15 mouse cellular contexts compared by ENCODE assay signal in the genomic region with DNA sequence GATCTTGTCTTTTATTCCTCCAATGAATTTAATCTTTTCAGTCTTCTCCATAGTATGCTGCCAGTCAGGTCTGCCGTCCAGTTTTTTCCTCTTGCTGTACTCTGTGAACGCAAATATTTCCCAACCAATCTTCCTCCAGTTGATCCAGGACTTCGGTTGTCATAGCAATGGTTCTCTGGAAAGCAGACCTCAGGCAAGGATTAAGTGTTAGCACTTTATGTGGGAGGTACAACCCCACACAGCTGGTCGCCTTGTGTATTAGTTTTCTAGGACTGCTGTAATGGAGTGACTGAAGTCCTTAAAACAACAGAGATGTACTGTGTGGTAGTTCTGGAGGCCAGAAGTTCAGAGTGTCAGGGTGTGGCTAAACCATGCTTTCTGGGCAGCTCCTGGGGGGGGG. TPM values are rescaled to one million over a fixed set of nuclear protein-coding genes. Genes with fewer than 3 reads are reported as not detected.
DNase-seq lines count a peak whose midpoint lies in the region; ATAC-seq and TF ChIP-seq lines count a peak whose summit lies in the region.
"Had no signal": no experiment of that assay in that cellular context is flagged by ENCODE, and none has a peak within 500 bp of the region (broad histone marks: within the 10 kb centered on the region; RNA-seq: fewer than 3 reads in every experiment).

No protein-coding gene starts in this region.

- no peaks in the 10 kb centered on the region for H3K9me3 ChIP-seq in forebrain, postnatal 0 days (ENCODE audit: low read length)
- no peaks in the 10 kb centered on the region for H3K9me3 ChIP-seq in forebrain, embryonic 13.5 days (replicated peaks)
- no peaks in the 10 kb centered on the region for H3K9me3 ChIP-seq in lung, embryonic 16.5 days (ENCODE audit: control insufficient read depth, low read length)
- no peaks in the 10 kb centered on the region for H3K9me3 ChIP-seq in stomach, embryonic 16.5 days (replicated peaks; ENCODE audit: control insufficient read depth, low read length)
- H3K9me3 ChIP-seq: forebrain, embryonic 10.5 days; heart, embryonic 10.5 days; liver, embryonic 12.5 days; neural tube, embryonic 12.5 days had no signal

- no peaks in the 10 kb centered on the region for H3K27me3 ChIP-seq in forebrain, postnatal 0 days (ENCODE audit: insufficient read depth, low read length)
- no peaks in the 10 kb centered on the region for H3K27me3 ChIP-seq in forebrain, embryonic 13.5 days
- H3K27me3 ChIP-seq in lung, embryonic 16.5 days (ENCODE audit: control insufficient read depth, insufficient read depth, low read depth, low read length) = no peaks in the 10 kb centered on the region; the same call in 1 of the 2 replicates
- no peaks in the 10 kb centered on the region for H3K27me3 ChIP-seq in stomach, embryonic 16.5 days (ENCODE audit: control insufficient read depth, insufficient read depth, low read length)
- H3K27me3 ChIP-seq: liver, embryonic 12.5 days; neural tube, embryonic 12.5 days had no signal

- no peak overlapping the region for H3K27ac ChIP-seq in forebrain, postnatal 0 days (ENCODE audit: low read depth, low read length)
- no peak overlapping the region for H3K27ac ChIP-seq in forebrain, embryonic 13.5 days
- no peak overlapping the region for H3K27ac ChIP-seq in lung, embryonic 16.5 days (ENCODE audit: low read length)
- no peak overlapping the region for H3K27ac ChIP-seq in stomach, embryonic 16.5 days (ENCODE audit: low read length)
- no peak overlapping the region for H3K27ac ChIP-seq in layer of hippocampus, adult 2 months
- H3K27ac ChIP-seq: forebrain, embryonic 10.5 days; heart, embryonic 10.5 days; liver, embryonic 12.5 days; neural tube, embryonic 12.5 days had no signal

- no peaks in the 10 kb centered on the region for H3K4me1 ChIP-seq in forebrain, postnatal 0 days (ENCODE audit: insufficient read depth)
- H3K4me1 ChIP-seq in forebrain, embryonic 13.5 days = peaks cover 7% of the 10 kb centered on the region
- H3K4me1 ChIP-seq in lung, embryonic 16.5 days (replicated peaks; ENCODE audit: control insufficient read depth, insufficient read depth, low read length) = no peaks in the 10 kb centered on the region
- no peaks in the 10 kb centered on the region for H3K4me1 ChIP-seq in stomach, embryonic 16.5 days (ENCODE audit: control insufficient read depth, insufficient read depth, low read length)
- H3K4me1 ChIP-seq: heart, embryonic 10.5 days; liver, embryonic 12.5 days; neural tube, embryonic 12.5 days had no signal

- DNase-seq in forebrain, postnatal 0 days = peak; percentile 26
- DNase-seq in lung, postnatal 36 days = no peak
- peak; percentile 57 for DNase-seq in forelimb bud, embryonic 11.5 days (ENCODE audit: low read depth, low spot score)
- DNase-seq in left cerebral cortex, adult 18-20 months (ENCODE audit: low spot score in 2 of 2) = no peak
- no peak for DNase-seq in layer of hippocampus, adult 2 months (ENCODE audit: low spot score in 2 of 2)
- DNase-seq: cerebellum, adult 11-12 months; heart, postnatal 4 days; spleen, adult 18-20 months had no signal

- 60% methylated on average over 4 of the region's 4 CpGs for WGBS in forebrain, postnatal 0 days
- WGBS in forebrain, embryonic 13.5 days = 57% methylated on average over 4 of the region's 4 CpGs
- 20% methylated on average over 4 of the region's 4 CpGs for WGBS in lung, embryonic 16.5 days
- 32% methylated on average over 4 of the region's 4 CpGs for WGBS in stomach, embryonic 16.5 days

- ATAC-seq in forebrain, postnatal 0 days = peak; percentile 51
- ATAC-seq in forebrain, embryonic 13.5 days = no peak
- peak; percentile 88 for ATAC-seq in lung, embryonic 16.5 days (ENCODE audit: low read depth)
- ATAC-seq in stomach, embryonic 16.5 days (ENCODE audit: insufficient read depth, low FRiP score) = 0 out of 2 replicates have a peak, but pooled peaks have one; percentile 17
- ATAC-seq: liver, embryonic 12.5 days had no signal

- no peak overlapping the region for H3K9ac ChIP-seq in forebrain, postnatal 0 days
- H3K9ac ChIP-seq in forebrain, embryonic 13.5 days = no peak overlapping the region
- no peak overlapping the region for H3K9ac ChIP-seq in lung, embryonic 16.5 days (ENCODE audit: low read length)
- no peak overlapping the region for H3K9ac ChIP-seq in stomach, embryonic 16.5 days (ENCODE audit: low read length)
- H3K9ac ChIP-seq: liver, embryonic 12.5 days; neural tube, embryonic 12.5 days had no signal

- no peak overlapping the region for H3K4me2 ChIP-seq in forebrain, postnatal 0 days (ENCODE audit: low read depth)
- no peak overlapping the region for H3K4me2 ChIP-seq in forebrain, embryonic 13.5 days
- no peak overlapping the region for H3K4me2 ChIP-seq in lung, embryonic 16.5 days (ENCODE audit: low read depth, low read length)
- no peak overlapping the region for H3K4me2 ChIP-seq in stomach, embryonic 16.5 days (ENCODE audit: low read depth, low read length)
- H3K4me2 ChIP-seq: liver, embryonic 12.5 days; neural tube, embryonic 12.5 days had no signal

- no peak overlapping the region for H3K4me3 ChIP-seq in forebrain, postnatal 0 days (ENCODE audit: low read depth, low read length)
- H3K4me3 ChIP-seq in forebrain, embryonic 13.5 days = no peak overlapping the region
- no peak overlapping the region for H3K4me3 ChIP-seq in lung, embryonic 16.5 days (ENCODE audit: low read length)
- H3K4me3 ChIP-seq in stomach, embryonic 16.5 days (replicated peaks; ENCODE audit: low read length) = no peak overlapping the region
- H3K4me3 ChIP-seq in layer of hippocampus, adult 2 months = no peak overlapping the region
- H3K4me3 ChIP-seq: forebrain, embryonic 10.5 days; heart, embryonic 10.5 days; liver, embryonic 12.5 days; neural tube, embryonic 12.5 days had no signal

- no peaks in the 10 kb centered on the region for H3K36me3 ChIP-seq in forebrain, postnatal 0 days (ENCODE audit: insufficient read depth)
- no peaks in the 10 kb centered on the region for H3K36me3 ChIP-seq in forebrain, embryonic 13.5 days (ENCODE audit: poor library complexity, severe bottlenecking)
- no peaks in the 10 kb centered on the region for H3K36me3 ChIP-seq in lung, embryonic 16.5 days (ENCODE audit: control insufficient read depth, insufficient read depth, low read length)
- H3K36me3 ChIP-seq in stomach, embryonic 16.5 days (ENCODE audit: control insufficient read depth, insufficient read depth, low read length) = no peaks in the 10 kb centered on the region
- H3K36me3 ChIP-seq: forebrain, embryonic 10.5 days; heart, embryonic 10.5 days; liver, embryonic 12.5 days; neural tube, embryonic 12.5 days had no signal

- no peak for TF ChIP-seq CTCF in forebrain, postnatal 0 days (IDR thresholded peaks at IDR 0.05; ENCODE audit: low read depth)
- TF ChIP-seq CTCF in layer of hippocampus, adult 2 months (conservative IDR thresholded peaks at IDR 0.05) = no peak

RNA-seq across cellular contexts. Expression of gene Rapgef4, which starts 14.3 kb away (rescaled TPM):
- 46.4 and 58.7 TPM in 2 replicates for total RNA-seq in forebrain, postnatal 0 days (2014; rRNA removed)
- 15.8 and 27.0 TPM in 2 replicates for polyA plus RNA-seq in forebrain, postnatal 0 days (2015; fragmentation: Nextera tagmentation; extraction: Ambion mirVana)
- 5.9 and 8.2 TPM in 2 replicates for polyA plus RNA-seq in forebrain, embryonic 13.5 days (2015; fragmentation: Nextera tagmentation; extraction: Ambion mirVana)
- 3.7 and 6.8 TPM in 2 replicates for polyA plus RNA-seq in lung, embryonic 16.5 days (2015; fragmentation: Nextera tagmentation; extraction: Ambion mirVana)
- 3.6 and 5.6 TPM in 2 replicates for polyA plus RNA-seq in stomach, embryonic 16.5 days (2015; fragmentation: Nextera tagmentation; extraction: Ambion mirVana)
- total RNA-seq in left cerebral cortex, adult 18-20 months (2021) = 100 to 1,000 TPM; 460 to 461 TPM
- 100 to 1,000 TPM; 381 TPM for total RNA-seq in layer of hippocampus, adult 2 months (2021)

Comparison
In these comparisons a context has a peak if more than half of its experiments do, and no peak if none do; other contexts are left out.
1. DNase-seq: peak in forebrain, postnatal 0 days (single experiment) and forelimb bud, embryonic 11.5 days (single experiment); none in lung, postnatal 36 days (single experiment), left cerebral cortex, adult 18-20 months (0 of 2) and layer of hippocampus, adult 2 months (0 of 2).